Mouse (Mus musculus) hindbrain, embryonic 14.5 days (tissue): ENCODE measurements around the gene Tmem268. TPM values are rescaled to one million over a fixed set of nuclear protein-coding genes. Genes with fewer than 3 reads are reported as not detected.
A peak's percentile ranks its signal among the peaks of the same experiment; 100 is the strongest.

Source experiments
- ATAC-seq: fragments of 200-750 bp; cut with Nextera tagmentation; 2 replicates; pipeline ENCODE4 v1.8.0; 2017; ENCODE audit warnings: moderate number of reproducible peaks, mild to moderate bottlenecking, moderate TSS enrichment, moderate library complexity; ENCODE audit not compliant: low FRiP score
- DNase-seq: peaks from one replicate; pipeline ENCODE4 v3.0.0-alpha.2; 2015; ENCODE audit warnings: low spot score
- H3K27ac ChIP-seq: fragments of 300-500 bp; sonication (generic); 2 replicates; pipeline ENCODE4 v1.5.1; 2014; ENCODE audit warnings: mild to moderate bottlenecking, moderate library complexity
- H3K27me3 ChIP-seq: fragments of 300-500 bp; sonication (generic); 2 replicates; pipeline ENCODE4 v1.6.1; 2014; ENCODE audit warnings: mild to moderate bottlenecking, low read length, mixed read lengths; ENCODE audit not compliant: control insufficient read depth, insufficient read depth
- H3K36me3 ChIP-seq: fragments of 300-500 bp; sonication (generic); replicated peaks from 2 replicates; pipeline ENCODE4 v1.6.1; 2014; ENCODE audit not compliant: control insufficient read depth, insufficient read depth
- H3K4me1 ChIP-seq: fragments of 300-500 bp; sonication (generic); replicated peaks from 2 replicates; pipeline ENCODE4 v1.6.1; 2014; ENCODE audit warnings: antibody characterized with exemption, low read length, mixed read lengths; ENCODE audit not compliant: control insufficient read depth, insufficient read depth
- H3K4me2 ChIP-seq: fragments of 300-500 bp; sonication (generic); replicated peaks from 2 replicates; pipeline ENCODE4 v1.6.1; 2014; ENCODE audit warnings: mild to moderate bottlenecking, moderate library complexity
- H3K4me3 ChIP-seq: fragments of 300-500 bp; sonication (generic); replicated peaks from 2 replicates; pipeline ENCODE4 v1.5.1; 2014; ENCODE audit warnings: mild to moderate bottlenecking, low read length
- H3K9ac ChIP-seq: fragments of 300-500 bp; sonication (generic); 2 replicates; pipeline ENCODE4 v1.6.1; 2014
- H3K9me3 ChIP-seq: fragments of 300-500 bp; sonication (generic); 2 replicates; pipeline ENCODE4 v1.6.1; 2016; ENCODE audit warnings: low read length; ENCODE audit not compliant: control insufficient read depth
- WGBS: fragments of 180-500 bp; shearing (Covaris S2); extraction: QIAGEN DNeasy Blood & Tissue Kit; methylation state at CpG from one replicate; pipeline ENCODE4 v1.1.7; 2014; 5-methylcytosine and 5-hydroxymethylcytosine counted together
- polyA plus RNA-seq: library from polyadenylated mRNA; unstranded; fragments of >200 nt; fragmentation: Nextera tagmentation; extraction: Ambion mirVana; gene quantifications from 2 replicates; pipeline ENCODE4 v1.2.1, GENCODE M21; 2014

Tmem268 gene
- polyA plus RNA-seq, 1 experiment from 2014 or later: 4.8 TPM

DNA sequence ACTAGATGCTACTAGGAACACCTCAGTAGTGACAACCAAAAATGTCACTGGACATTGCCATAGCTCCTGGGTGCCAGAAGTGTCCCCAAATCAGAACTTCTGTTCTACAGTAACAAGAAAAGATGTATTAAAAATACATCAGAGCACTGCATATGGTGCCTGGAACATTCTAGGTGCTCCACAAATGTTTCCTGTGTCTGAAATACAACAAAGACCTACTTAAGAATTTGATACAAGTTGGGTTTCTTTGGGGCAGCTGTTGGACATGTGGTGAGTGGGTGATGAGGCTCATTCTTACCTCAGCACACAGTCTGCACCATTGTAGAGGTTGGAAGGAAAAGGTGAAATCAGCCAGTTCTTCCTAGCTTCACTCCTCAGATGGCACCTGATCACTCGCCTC, 5.7 kb upstream of the Tmem268 start:
- H3K4me2 ChIP-seq: no peak overlapping the region
- ATAC-seq (no peak), DNase-seq (no peak)
- no peaks in the 10 kb centered on the region for H3K9me3 ChIP-seq
- H3K4me3 ChIP-seq: no peak overlapping the region
- H3K36me3 ChIP-seq: peaks cover 62% of the 10 kb centered on the region
- H3K27me3 ChIP-seq: no peaks in the 10 kb centered on the region; the same call in 1 of the 2 replicates
- H3K9ac ChIP-seq: no peak overlapping the region
- 86% methylated on average over 1 of the region's 1 CpGs for WGBS
- no peak overlapping the region for H3K27ac ChIP-seq
- H3K4me1 ChIP-seq: no peaks in the 10 kb centered on the region; the same call in 1 of the 2 replicates

DNA sequence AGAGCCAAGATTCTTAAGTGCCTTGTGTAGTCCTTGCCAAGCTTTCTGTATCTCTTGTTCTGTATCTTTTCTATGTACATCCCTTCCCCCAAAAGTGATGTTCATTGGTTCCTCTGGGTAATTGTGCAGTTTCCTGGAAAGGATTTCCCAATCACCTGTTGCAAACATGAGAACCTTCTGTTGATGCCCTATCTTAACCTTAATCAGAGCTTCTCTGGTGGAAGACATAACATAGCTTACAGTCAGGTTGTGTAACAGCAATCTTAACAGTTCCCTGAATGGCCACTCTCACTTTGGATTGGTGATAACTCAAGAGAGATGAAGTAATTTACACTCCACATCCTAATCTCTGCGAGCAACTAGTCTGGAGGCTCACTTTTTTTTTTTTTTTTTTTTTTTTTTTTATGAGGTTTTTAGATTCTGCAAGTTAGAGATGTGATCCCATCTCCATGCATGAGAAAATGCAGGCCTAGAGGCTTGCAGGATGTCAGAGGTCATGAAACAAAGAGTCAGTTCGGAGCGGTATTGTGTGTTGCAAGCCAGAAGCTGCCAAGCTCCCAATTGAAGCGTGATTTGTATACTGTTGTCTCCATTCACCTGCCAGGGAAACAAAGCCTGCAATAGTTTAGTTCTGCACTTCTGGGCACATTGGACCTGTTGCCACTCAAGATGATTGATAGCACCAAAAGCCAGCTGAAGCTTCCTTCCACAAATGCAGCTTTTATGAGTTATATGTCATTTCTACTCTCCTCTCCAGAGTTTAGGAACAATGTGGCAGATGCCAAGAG, 4.6 kb upstream of the Tmem268 start:
- Histone ChIP-seq H3K4me2 (no peak overlapping the region), H3K27ac (no peak overlapping the region), H3K4me3 (no peak overlapping the region), H3K4me1 (peaks cover 6% of the 10 kb centered on the region; the same call in 1 of the 2 replicates), H3K9ac (no peak overlapping the region), H3K27me3 (no peaks in the 10 kb centered on the region; the same call in 1 of the 2 replicates), H3K36me3 (peaks cover 52% of the 10 kb centered on the region), H3K9me3 (no peaks in the 10 kb centered on the region)
- DNase-seq: no peak
- no peak for ATAC-seq
- WGBS: 14% methylated on average over 4 of the region's 4 CpGs

DNA sequence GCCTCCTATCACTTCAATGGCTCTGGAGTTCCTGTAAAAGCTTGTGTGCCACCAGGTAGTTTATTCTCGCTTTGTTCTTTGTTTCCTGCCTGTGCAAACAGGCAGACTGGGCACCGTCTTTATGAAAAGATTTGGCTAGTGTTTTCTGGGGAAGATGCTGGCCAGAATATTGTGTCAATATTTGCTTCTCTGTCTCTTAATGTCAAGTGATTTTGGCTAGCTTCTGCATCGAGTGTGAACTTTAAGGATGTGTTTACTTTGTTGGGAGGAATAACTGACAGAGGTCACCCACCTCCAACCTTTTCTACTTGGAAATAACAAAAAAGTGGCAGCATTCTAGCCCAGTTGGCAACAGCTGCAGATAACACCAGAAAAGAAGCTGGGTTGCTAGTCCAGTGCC, 4.0 kb upstream of the Tmem268 start:
- no peak for ATAC-seq
- no peak overlapping the region for H3K27ac ChIP-seq
- 20% methylated on average over 3 of the region's 3 CpGs for WGBS

DNA sequence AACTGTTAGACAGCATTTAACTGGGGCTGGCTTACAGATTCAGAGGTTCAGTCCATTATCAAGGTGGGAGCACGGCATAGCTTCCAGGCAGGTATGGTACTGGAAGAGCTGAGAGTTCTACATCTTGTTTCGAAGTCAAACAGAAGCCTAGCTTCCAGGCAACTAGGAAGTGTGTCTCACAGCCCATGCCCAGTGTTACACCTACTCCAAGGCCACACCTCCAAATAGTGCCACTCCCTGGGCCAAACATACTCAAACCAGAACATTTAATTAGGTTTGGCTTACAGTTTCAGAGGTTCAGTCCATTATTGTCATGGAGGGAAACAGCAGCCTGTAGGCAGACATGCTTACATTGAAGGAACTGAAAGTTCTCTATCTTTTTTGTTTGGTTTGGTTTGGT, 3.5 kb upstream of the Tmem268 start:
- H3K4me2 ChIP-seq: no peak overlapping the region
- peaks cover 43% of the 10 kb centered on the region for H3K36me3 ChIP-seq
- H3K27me3 ChIP-seq: no peaks in the 10 kb centered on the region; the same call in 1 of the 2 replicates
- peaks cover 8% of the 10 kb centered on the region; the same call in 1 of the 2 replicates for H3K4me1 ChIP-seq
- no peak for DNase-seq
- no peak overlapping the region for H3K4me3 ChIP-seq
- H3K27ac ChIP-seq: no peak overlapping the region
- no peak overlapping the region for H3K9ac ChIP-seq
- 92% methylated on average over 2 of the region's 2 CpGs for WGBS
- H3K9me3 ChIP-seq: no peaks in the 10 kb centered on the region
- no peak for ATAC-seq

More for the DNA sequence above, 4.0 kb upstream of the Tmem268 start:
- no peak overlapping the region for H3K4me3 ChIP-seq
- H3K9me3 ChIP-seq: no peaks in the 10 kb centered on the region
- H3K27me3 ChIP-seq: no peaks in the 10 kb centered on the region; the same call in 1 of the 2 replicates
- peaks cover 46% of the 10 kb centered on the region for H3K36me3 ChIP-seq
- no peak for DNase-seq
- H3K4me1 ChIP-seq: peaks cover 8% of the 10 kb centered on the region; the same call in 1 of the 2 replicates
- H3K9ac ChIP-seq: no peak overlapping the region
- no peak overlapping the region for H3K4me2 ChIP-seq

DNA sequence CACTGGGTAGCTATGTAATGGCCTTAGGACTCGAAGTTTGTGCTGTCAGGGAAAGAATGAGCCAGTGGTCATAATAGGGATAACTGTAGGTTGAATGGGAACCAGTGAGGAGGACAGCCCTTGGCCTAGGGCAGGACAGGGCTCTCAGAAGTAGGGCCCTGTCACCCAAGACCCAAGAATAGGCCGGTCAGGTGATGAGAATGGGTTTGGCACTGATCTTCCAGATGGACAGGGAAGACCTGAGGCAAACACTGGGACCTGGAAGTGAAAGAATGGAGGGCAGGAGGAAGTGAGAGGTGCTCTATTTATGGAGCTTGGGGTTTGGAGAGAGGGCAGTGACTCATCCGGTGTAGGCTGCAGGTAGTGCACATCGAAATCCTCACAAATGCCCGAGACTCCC, 1.9 kb upstream of the Tmem268 start:
- ATAC-seq (no peak), DNase-seq (no peak)
- Histone ChIP-seq H3K36me3 (peaks cover 28% of the 10 kb centered on the region), H3K4me2 (no peak overlapping the region), H3K9me3 (no peaks in the 10 kb centered on the region), H3K27me3 (no peaks in the 10 kb centered on the region; the same call in 1 of the 2 replicates), H3K27ac (no peak overlapping the region), H3K4me1 (peaks cover 8% of the 10 kb centered on the region; the same call in 1 of the 2 replicates), H3K4me3 (no peak overlapping the region), H3K9ac (no peak overlapping the region)
- 63% methylated on average over 5 of the region's 5 CpGs for WGBS

DNA sequence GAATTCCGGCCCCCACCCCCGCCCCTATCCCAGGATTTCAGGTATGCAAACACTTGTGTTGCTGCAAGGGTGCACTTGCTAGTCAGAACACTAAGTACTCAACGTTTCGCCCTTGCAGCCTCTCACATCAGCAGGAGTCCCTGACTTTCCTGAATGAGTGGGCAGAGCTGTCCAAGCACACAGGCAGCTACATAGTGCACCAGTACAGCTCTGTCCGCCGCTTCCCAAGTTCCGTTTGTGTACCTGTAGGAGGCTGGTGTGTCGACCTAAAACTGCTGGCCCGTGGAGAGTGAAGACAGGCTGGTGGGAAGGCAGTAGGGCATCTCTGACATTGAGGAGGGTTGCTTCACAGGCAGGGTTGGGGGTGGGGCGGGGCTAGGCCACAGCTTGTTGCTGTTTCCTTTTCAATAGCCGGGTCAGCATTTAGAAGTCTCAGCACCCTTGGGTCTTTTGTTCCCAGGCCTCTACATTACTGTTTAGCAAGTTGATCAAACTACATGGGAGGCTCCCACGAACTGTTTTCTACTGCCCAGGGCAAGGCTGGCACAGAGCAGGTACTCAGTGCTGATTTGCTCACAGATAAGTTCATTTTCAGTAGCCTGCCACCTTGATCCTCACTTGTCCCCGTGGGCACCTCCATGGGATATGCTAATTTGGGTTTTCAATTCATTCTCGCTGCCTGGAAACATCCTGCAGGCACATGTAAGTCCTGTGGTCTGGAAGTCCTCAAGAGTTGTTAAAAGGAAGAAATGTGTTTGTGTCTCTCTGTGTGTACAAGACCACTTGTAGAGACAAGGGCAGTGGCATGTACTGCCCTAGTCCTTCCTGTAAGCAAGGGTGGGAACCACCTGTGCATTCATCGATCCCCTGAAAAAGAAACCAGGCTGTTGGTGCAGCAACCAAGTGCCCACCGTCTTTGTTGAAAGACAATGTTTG, 1.2 kb upstream of the Tmem268 start:
- Histone ChIP-seq H3K4me2 (peak overlapping the region; percentile 89), H3K4me1 (peaks cover 8% of the 10 kb centered on the region; the same call in 1 of the 2 replicates), H3K27ac (no peak overlapping the region), H3K4me3 (no peak overlapping the region), H3K36me3 (peaks cover 21% of the 10 kb centered on the region), H3K9me3 (no peaks in the 10 kb centered on the region), H3K9ac (no peak overlapping the region), H3K27me3 (no peaks in the 10 kb centered on the region; the same call in 1 of the 2 replicates)
- WGBS: 20% methylated on average over 16 of the region's 16 CpGs
- no peak for DNase-seq
- no peak for ATAC-seq

DNA sequence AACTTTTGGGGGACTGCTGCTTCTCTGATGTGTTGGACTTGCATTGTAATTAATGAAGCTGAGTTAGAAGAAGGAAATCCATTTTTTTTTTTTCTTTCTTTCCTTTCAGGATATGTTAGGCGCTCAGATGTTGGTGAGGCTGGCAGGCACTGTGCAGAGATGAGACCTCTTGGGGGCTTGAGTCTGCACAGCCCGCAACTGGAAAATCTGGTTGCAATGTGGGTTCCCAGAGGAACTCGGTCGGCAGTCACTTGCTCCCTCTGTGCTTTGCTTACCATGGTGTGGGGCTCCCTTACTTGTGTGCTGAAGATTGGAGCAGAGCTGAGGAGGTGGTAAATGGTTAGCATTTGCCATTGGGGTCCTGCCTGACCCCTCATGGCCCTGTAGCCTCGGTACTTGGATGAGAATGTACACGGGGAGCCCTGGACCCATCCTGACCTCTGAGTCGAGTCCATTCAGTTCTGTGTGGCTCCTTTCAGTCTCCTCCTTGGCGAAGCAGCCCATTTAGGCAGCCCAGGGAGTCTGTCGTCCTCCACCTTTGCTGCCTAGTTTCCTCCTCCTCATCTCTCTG, 631 bp downstream of the Tmem268 start:
- Histone ChIP-seq H3K4me2 (peak overlapping the region; percentile 89), H3K4me1 (peaks cover 8% of the 10 kb centered on the region; the same call in 1 of the 2 replicates), H3K4me3 (peak overlapping the region; percentile 76), H3K9me3 (no peaks in the 10 kb centered on the region), H3K9ac (peak overlapping the region; percentile 76), H3K27me3 (no peaks in the 10 kb centered on the region; the same call in 1 of the 2 replicates), H3K27ac (no peak overlapping the region), H3K36me3 (0 out of 2 replicates have a peak, but pooled peaks cover 5% of the 10 kb centered on the region)
- WGBS: 25% methylated on average over 9 of the region's 9 CpGs
- ATAC-seq (peak; percentile 6; the same call in 1 of the 2 replicates), DNase-seq (no peak)

DNA sequence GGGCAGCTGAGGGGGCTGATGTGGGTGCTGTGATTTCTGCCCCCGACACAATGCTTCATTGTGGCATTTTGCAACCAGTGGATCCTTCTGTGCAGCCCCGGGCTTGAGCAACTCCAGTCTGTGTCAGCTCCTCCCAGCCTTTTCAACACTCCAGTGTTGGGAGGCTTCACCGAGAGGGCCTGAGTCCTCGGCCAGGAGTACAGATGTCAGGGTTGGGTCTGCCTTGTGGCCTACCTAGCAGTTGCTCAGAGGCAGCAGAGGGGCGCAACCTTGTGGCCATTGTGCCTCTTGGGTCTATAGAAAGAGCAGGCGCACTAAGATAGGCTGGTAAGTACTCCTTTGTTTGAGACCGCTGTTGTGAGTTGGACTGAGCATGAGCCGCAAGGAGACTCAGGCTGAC, 1.5 kb downstream of the Tmem268 start:
- ATAC-seq (no peak; the same call in 1 of the 2 replicates), DNase-seq (no peak)
- Histone ChIP-seq H3K4me1 (peaks cover 8% of the 10 kb centered on the region; the same call in 1 of the 2 replicates), H3K36me3 (no peaks in the 10 kb centered on the region), H3K27ac (no peak overlapping the region), H3K4me2 (no peak overlapping the region), H3K4me3 (no peak overlapping the region), H3K27me3 (no peaks in the 10 kb centered on the region; the same call in 1 of the 2 replicates), H3K9ac (no peak overlapping the region), H3K9me3 (no peaks in the 10 kb centered on the region)
- WGBS: 45% methylated on average over 8 of the region's 8 CpGs
